Mouse (Mus musculus): Measurements from ENCODE around the gene Aldh8a1. TPM values are rescaled to one million over a fixed set of nuclear protein-coding genes. Genes with fewer than 3 reads are reported as not detected.

Aldh8a1 gene
- polyA plus RNA-seq (2014; fragmentation: Illumina TruSeq; extraction: RNeasy Lipid Tissue Mini Kit (QIAGEN cat#74804)): not detected

GRCm38 (mm10) chr10:21376682-21377473 is at the start of gene Aldh8a1:
Gene Aldh8a1, plus strand, starts transcription at chr10:21377291.

Other genes starting within 250 kb of the Aldh8a1 start
- gene Myb, start 216.3 kb upstream of the Aldh8a1 start, polyA plus RNA-seq (2014; fragmentation: Illumina TruSeq; extraction: RNeasy Lipid Tissue Mini Kit (QIAGEN cat#74804)): 3.1 TPM
- 58.0 TPM for gene Hbs1l, start 81.3 kb upstream of the Aldh8a1 start, polyA plus RNA-seq (2014; fragmentation: Illumina TruSeq; extraction: RNeasy Lipid Tissue Mini Kit (QIAGEN cat#74804))
- not detected for gene 1700020N01Rik, start 215.9 kb downstream of the Aldh8a1 start, polyA plus RNA-seq (2014; fragmentation: Illumina TruSeq; extraction: RNeasy Lipid Tissue Mini Kit (QIAGEN cat#74804))

Measured in ovary, adult 10 weeks (tissue).